Mouse (Mus musculus) midbrain, embryonic 13.5 days (tissue): ENCODE data around the gene Chchd4. TPM values are rescaled to one million over a fixed set of nuclear protein-coding genes. Genes with fewer than 3 reads are reported as not detected.

Source experiments
- ATAC-seq: fragments of 200-750 bp; cut with Nextera tagmentation; 2 replicates; pipeline ENCODE4 v1.8.0; 2017; ENCODE audit warnings: mild to moderate bottlenecking, moderate TSS enrichment, moderate library complexity
- H3K27ac ChIP-seq: fragments of 300-500 bp; sonication (generic); 2 replicates; pipeline ENCODE4 v1.5.1; 2015; ENCODE audit warnings: inconsistent platforms, mild to moderate bottlenecking, moderate library complexity
- H3K27me3 ChIP-seq: fragments of 300-500 bp; sonication (generic); 2 replicates; pipeline ENCODE4 v1.6.1; 2015; ENCODE audit warnings: mild to moderate bottlenecking, inconsistent platforms
- H3K36me3 ChIP-seq: fragments of 300-500 bp; sonication (generic); 2 replicates; pipeline ENCODE4 v1.6.1; 2015; ENCODE audit warnings: mild to moderate bottlenecking, inconsistent platforms
- H3K4me1 ChIP-seq: fragments of 300-500 bp; sonication (generic); replicated peaks from 2 replicates; pipeline ENCODE4 v1.6.1; 2015; ENCODE audit warnings: inconsistent platforms
- H3K4me2 ChIP-seq: fragments of 300-500 bp; sonication (generic); replicated peaks from 2 replicates; pipeline ENCODE4 v1.6.1; 2015; ENCODE audit warnings: moderate library complexity, mild to moderate bottlenecking, inconsistent platforms
- H3K4me3 ChIP-seq: fragments of 300-500 bp; sonication (generic); replicated peaks from 2 replicates; pipeline ENCODE4 v1.5.1; 2015; ENCODE audit warnings: mild to moderate bottlenecking, inconsistent platforms
- H3K9ac ChIP-seq: fragments of 300-500 bp; sonication (generic); replicated peaks from 2 replicates; pipeline ENCODE4 v1.6.1; 2015; ENCODE audit warnings: mild to moderate bottlenecking, inconsistent platforms
- H3K9me3 ChIP-seq: fragments of 300-500 bp; sonication (generic); 2 replicates; pipeline ENCODE4 v1.6.1; 2016; ENCODE audit warnings: mild to moderate bottlenecking, inconsistent platforms
- WGBS: fragments of 180-500 bp; shearing (Covaris S2); methylation state at CpG from one replicate; pipeline ENCODE4 v1.1.7; 2015; 5-methylcytosine and 5-hydroxymethylcytosine counted together
- polyA plus RNA-seq: library from polyadenylated mRNA; unstranded; fragments of >200 nt; fragmentation: Nextera tagmentation; extraction: Ambion mirVana; gene quantifications from 2 replicates; pipeline ENCODE4 v1.2.1, GENCODE M21; 2015

Gene Chchd4
- polyA plus RNA-seq, 1 experiment from 2014 or later, result 28.1 TPM

GRCm38 (mm10) chr6:91470712-91471111 lies 2.6 kb downstream of the Chchd4 start:
- WGBS, result 91% methylated on average over 2 of the region's 2 CpGs
- Histone ChIP-seq H3K36me3 (peaks cover 22% of the 10 kb centered on the region), H3K9me3 (no peaks in the 10 kb centered on the region), H3K4me3 (no peak overlapping the region), H3K4me1 (peaks cover 30% of the 10 kb centered on the region), H3K27me3 (no peaks in the 10 kb centered on the region), H3K9ac (no peak overlapping the region), H3K4me2 (no peak overlapping the region), H3K27ac (no peak overlapping the region)
- no peak for ATAC-seq

- WGBS, result 74% methylated on average over 1 of the region's 1 CpGs
- H3K36me3 ChIP-seq, result peaks cover 52% of the 10 kb centered on the region
- peaks cover 6% of the 10 kb centered on the region for H3K4me1 ChIP-seq
- H3K27me3 ChIP-seq, result no peaks in the 10 kb centered on the region
- no peak overlapping the region for H3K9ac ChIP-seq
- no peak overlapping the region for H3K27ac ChIP-seq
- H3K9me3 ChIP-seq, result no peaks in the 10 kb centered on the region
- no peak overlapping the region for H3K4me3 ChIP-seq
- no peak for ATAC-seq
- no peak overlapping the region for H3K4me2 ChIP-seq
Measured at GRCm38 (mm10) chr6:91467106-91467505, 6.2 kb downstream of the Chchd4 start.

- Histone ChIP-seq H3K9me3 (no peaks in the 10 kb centered on the region), H3K4me3 (no peak overlapping the region), H3K9ac (no peak overlapping the region), H3K27ac (no peak overlapping the region), H3K36me3 (peaks cover 52% of the 10 kb centered on the region), H3K4me1 (no peaks in the 10 kb centered on the region), H3K27me3 (no peaks in the 10 kb centered on the region), H3K4me2 (no peak overlapping the region)
- ATAC-seq, result no peak
- WGBS, result 87% methylated on average over 2 of the region's 2 CpGs
Measured at GRCm38 (mm10) chr6:91465756-91466155, 7.6 kb downstream of the Chchd4 start.

DNA sequence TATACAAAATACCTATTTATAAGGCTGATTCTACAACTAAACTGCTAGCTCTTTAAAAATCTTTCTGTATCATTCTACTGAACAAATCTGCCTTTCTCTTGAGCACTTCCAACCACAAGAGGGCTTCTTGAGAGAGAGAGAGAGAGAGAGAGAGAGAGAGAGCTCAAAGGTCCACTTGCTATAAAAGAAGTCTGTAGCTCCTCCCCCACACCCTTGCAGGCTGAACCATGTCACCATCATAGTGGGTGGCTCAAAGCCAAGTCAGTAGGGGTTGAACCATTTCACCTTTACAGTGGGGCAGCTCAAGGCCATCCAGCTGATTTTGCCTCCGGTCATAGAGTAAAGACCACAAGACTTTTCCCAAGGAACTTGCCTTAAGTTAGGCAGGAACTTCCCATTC lies 13.9 kb downstream of the Chchd4 start:
- Histone ChIP-seq H3K9me3 (no peaks in the 10 kb centered on the region), H3K9ac (no peak overlapping the region), H3K27me3 (no peaks in the 10 kb centered on the region), H3K36me3 (peaks cover 19% of the 10 kb centered on the region), H3K4me3 (no peak overlapping the region), H3K4me2 (no peak overlapping the region), H3K4me1 (no peaks in the 10 kb centered on the region), H3K27ac (no peak overlapping the region)
- 88% methylated on average over 1 of the region's 1 CpGs for WGBS
- no peak for ATAC-seq

- no peak overlapping the region for H3K4me2 ChIP-seq
- H3K4me1 ChIP-seq, result no peaks in the 10 kb centered on the region
- no peaks in the 10 kb centered on the region for H3K36me3 ChIP-seq
- ATAC-seq, result no peak
- H3K4me3 ChIP-seq, result no peak overlapping the region
- no peak overlapping the region for H3K9ac ChIP-seq
- WGBS, result 73% methylated on average over 5 of the region's 5 CpGs
- H3K9me3 ChIP-seq, result no peaks in the 10 kb centered on the region
- H3K27me3 ChIP-seq, result no peaks in the 10 kb centered on the region
- no peak overlapping the region for H3K27ac ChIP-seq
Measured at GRCm38 (mm10) chr6:91454546-91454945, 18.8 kb downstream of the Chchd4 start.

DNA sequence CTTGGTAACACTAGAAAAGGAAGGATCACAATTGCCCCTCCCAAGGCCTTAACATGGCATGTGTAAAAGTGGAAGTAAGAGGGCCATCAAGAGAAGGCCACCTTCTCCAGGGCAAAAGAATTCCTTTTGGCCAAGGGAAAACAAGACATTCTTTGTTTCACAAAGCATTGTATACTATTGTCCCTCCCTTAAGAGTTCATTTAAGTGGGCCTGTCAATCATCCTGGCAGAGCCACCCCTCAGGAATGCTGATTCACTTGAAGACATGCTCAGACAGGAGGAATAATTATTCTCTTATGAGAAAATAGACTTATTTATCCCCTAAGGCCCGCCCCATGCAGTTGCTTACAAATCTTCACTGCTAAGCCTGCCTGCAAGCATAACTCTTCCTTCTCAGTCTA lies 21.3 kb downstream of the Chchd4 start:
- no peak overlapping the region for H3K4me3 ChIP-seq
- H3K9ac ChIP-seq, result no peak overlapping the region
- ATAC-seq, result no peak
- H3K36me3 ChIP-seq, result no peaks in the 10 kb centered on the region
- peaks cover 6% of the 10 kb centered on the region for H3K27me3 ChIP-seq
- no peak overlapping the region for H3K4me2 ChIP-seq
- 59% methylated on average over 1 of the region's 1 CpGs for WGBS
- no peaks in the 10 kb centered on the region for H3K9me3 ChIP-seq
- no peak overlapping the region for H3K27ac ChIP-seq
- no peaks in the 10 kb centered on the region for H3K4me1 ChIP-seq

GRCm38 (mm10) chr6:91449472-91450225 lies 23.7 kb downstream of the Chchd4 start:
- no peak for ATAC-seq
- Histone ChIP-seq H3K4me1 (no peaks in the 10 kb centered on the region), H3K27ac (no peak overlapping the region), H3K4me3 (no peak overlapping the region), H3K36me3 (no peaks in the 10 kb centered on the region), H3K9me3 (no peaks in the 10 kb centered on the region), H3K4me2 (no peak overlapping the region), H3K9ac (no peak overlapping the region), H3K27me3 (peaks cover 6% of the 10 kb centered on the region)
- WGBS, result 59% methylated on average over 3 of the region's 3 CpGs

DNA sequence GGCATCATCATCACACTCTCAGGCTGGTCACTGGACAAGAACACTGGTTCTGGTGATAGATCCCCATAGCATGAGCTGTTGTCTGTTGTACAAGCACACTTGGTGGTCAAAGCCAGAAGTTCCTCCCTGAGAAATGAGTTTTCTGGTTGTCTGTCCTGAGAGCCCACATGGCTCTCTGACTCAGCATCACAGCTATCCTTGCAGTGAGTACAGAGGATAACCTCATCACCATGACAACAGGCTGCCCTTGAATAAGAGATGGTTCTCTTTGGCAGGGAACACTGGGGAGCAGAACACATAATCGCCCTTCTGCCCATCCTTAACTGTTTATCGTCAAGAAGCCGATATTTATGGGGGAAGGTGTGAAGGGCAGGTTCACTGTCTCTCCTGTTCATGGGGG lies 28.0 kb downstream of the Chchd4 start:
- Histone ChIP-seq H3K27ac (no peak overlapping the region), H3K36me3 (no peaks in the 10 kb centered on the region), H3K4me1 (peaks cover 9% of the 10 kb centered on the region), H3K9me3 (no peaks in the 10 kb centered on the region), H3K4me2 (no peak overlapping the region), H3K4me3 (no peak overlapping the region), H3K9ac (no peak overlapping the region), H3K27me3 (peaks cover 6% of the 10 kb centered on the region)
- 79% methylated on average over 3 of the region's 3 CpGs for WGBS
- ATAC-seq, result no peak

- H3K4me2 ChIP-seq, result peak overlapping the region; percentile 95
- no peaks in the 10 kb centered on the region for H3K36me3 ChIP-seq
- peak overlapping the region; percentile 74 for H3K9ac ChIP-seq
- H3K4me3 ChIP-seq, result peak overlapping the region; percentile 66
- H3K4me1 ChIP-seq, result peaks cover 10% of the 10 kb centered on the region
- 4% methylated on average over 19 of the region's 19 CpGs for WGBS
- peak; percentile 73 for ATAC-seq
- H3K9me3 ChIP-seq, result no peaks in the 10 kb centered on the region
- peaks cover 23% of the 10 kb centered on the region for H3K27me3 ChIP-seq
- peak overlapping the region; percentile 77 for H3K27ac ChIP-seq
Measured at GRCm38 (mm10) chr6:91441145-91441662, 32.1 kb downstream of the Chchd4 start.

- no peaks in the 10 kb centered on the region for H3K9me3 ChIP-seq
- H3K27ac ChIP-seq, result peak overlapping the region; percentile 77
- H3K4me3 ChIP-seq, result peak overlapping the region; percentile 66
- ATAC-seq, result peak; percentile 94
- no peaks in the 10 kb centered on the region for H3K36me3 ChIP-seq
- WGBS, result 2% methylated on average over 30 of the region's 30 CpGs
- H3K9ac ChIP-seq, result peak overlapping the region; percentile 74
- H3K4me2 ChIP-seq, result peak overlapping the region; percentile 95
- peaks cover 10% of the 10 kb centered on the region for H3K4me1 ChIP-seq
- H3K27me3 ChIP-seq, result peaks cover 24% of the 10 kb centered on the region
Measured at GRCm38 (mm10) chr6:91440474-91441144, 32.7 kb downstream of the Chchd4 start.

- WGBS, result 62% methylated on average over 4 of the region's 4 CpGs
Measured at GRCm38 (mm10) chr6:91424151-91424550, 49.2 kb downstream of the Chchd4 start.

GRCm38 (mm10) chr6:91421629-91422028 lies 51.7 kb downstream of the Chchd4 start:
- Histone ChIP-seq H3K9me3 (no peaks in the 10 kb centered on the region), H3K27me3 (peaks cover 25% of the 10 kb centered on the region), H3K4me2 (no peak overlapping the region), H3K36me3 (no peaks in the 10 kb centered on the region), H3K4me1 (no peaks in the 10 kb centered on the region), H3K9ac (no peak overlapping the region), H3K27ac (no peak overlapping the region), H3K4me3 (no peak overlapping the region)
- ATAC-seq, result no peak
- WGBS, result 78% methylated on average over 4 of the region's 4 CpGs

More at GRCm38 (mm10) chr6:91424151-91424550, 49.2 kb downstream of the Chchd4 start:
- no peak for ATAC-seq
- Histone ChIP-seq H3K36me3 (no peaks in the 10 kb centered on the region), H3K4me3 (no peak overlapping the region), H3K4me1 (no peaks in the 10 kb centered on the region), H3K4me2 (no peak overlapping the region), H3K9me3 (no peaks in the 10 kb centered on the region), H3K27ac (no peak overlapping the region), H3K27me3 (peaks cover 14% of the 10 kb centered on the region), H3K9ac (no peak overlapping the region)
